Mouse (Mus musculus) forebrain, embryonic 10.5 days (tissue): Measurements from ENCODE around the gene Dkk3. TPM values are rescaled to one million over a fixed set of nuclear protein-coding genes. Genes with fewer than 3 reads are reported as not detected.
"Not testable (repeated sequence)": the region's sequence is repeated elsewhere in the genome, so short reads cannot be mapped to it uniquely, and the experiment has no call there.

Experiments used
- DNase-seq: peaks from one replicate; pipeline ENCODE4 v3.0.0-alpha.2; 2017; ENCODE audit warnings: low spot score; ENCODE audit errors: extremely low spot score
- H3K27ac ChIP-seq: fragments of 300-500 bp; sonication (generic); 2 replicates; pipeline ENCODE4 v1.5.1; 2016; ENCODE audit warnings: mild to moderate bottlenecking
- H3K27me3 ChIP-seq: fragments of 300-500 bp; sonication (generic); 2 replicates; pipeline ENCODE4 v1.6.1; 2016; ENCODE audit warnings: mild to moderate bottlenecking; ENCODE audit not compliant: poor library complexity, severe bottlenecking
- H3K36me3 ChIP-seq: fragments of 300-500 bp; sonication (generic); replicated peaks from 2 replicates; pipeline ENCODE4 v1.6.1; 2016; ENCODE audit warnings: mild to moderate bottlenecking, moderate library complexity
- H3K4me1 ChIP-seq: fragments of 300-500 bp; sonication (generic); 2 replicates; pipeline ENCODE4 v1.6.1; 2016
- H3K4me3 ChIP-seq: fragments of 300-500 bp; sonication (generic); 2 replicates; pipeline ENCODE4 v1.5.1; 2016; ENCODE audit warnings: mild to moderate bottlenecking, moderate library complexity
- H3K9me3 ChIP-seq: fragments of 300-500 bp; sonication (generic); 2 replicates; pipeline ENCODE4 v1.6.1; 2016; ENCODE audit warnings: mild to moderate bottlenecking, moderate library complexity
- WGBS: fragments of 180-500 bp; shearing (Covaris S2); methylation state at CpG from one replicate; pipeline ENCODE4 v1.1.7; 2016; 5-methylcytosine and 5-hydroxymethylcytosine counted together
- polyA plus RNA-seq: library from polyadenylated mRNA; unstranded; fragments of >200 nt; fragmentation: Nextera tagmentation; extraction: Ambion mirVana; gene quantifications from 2 replicates; pipeline ENCODE4 v1.2.1, GENCODE M21; 2016

Gene Dkk3
- polyA plus RNA-seq, 1 experiment from 2014 or later = 15.0 TPM

DNA sequence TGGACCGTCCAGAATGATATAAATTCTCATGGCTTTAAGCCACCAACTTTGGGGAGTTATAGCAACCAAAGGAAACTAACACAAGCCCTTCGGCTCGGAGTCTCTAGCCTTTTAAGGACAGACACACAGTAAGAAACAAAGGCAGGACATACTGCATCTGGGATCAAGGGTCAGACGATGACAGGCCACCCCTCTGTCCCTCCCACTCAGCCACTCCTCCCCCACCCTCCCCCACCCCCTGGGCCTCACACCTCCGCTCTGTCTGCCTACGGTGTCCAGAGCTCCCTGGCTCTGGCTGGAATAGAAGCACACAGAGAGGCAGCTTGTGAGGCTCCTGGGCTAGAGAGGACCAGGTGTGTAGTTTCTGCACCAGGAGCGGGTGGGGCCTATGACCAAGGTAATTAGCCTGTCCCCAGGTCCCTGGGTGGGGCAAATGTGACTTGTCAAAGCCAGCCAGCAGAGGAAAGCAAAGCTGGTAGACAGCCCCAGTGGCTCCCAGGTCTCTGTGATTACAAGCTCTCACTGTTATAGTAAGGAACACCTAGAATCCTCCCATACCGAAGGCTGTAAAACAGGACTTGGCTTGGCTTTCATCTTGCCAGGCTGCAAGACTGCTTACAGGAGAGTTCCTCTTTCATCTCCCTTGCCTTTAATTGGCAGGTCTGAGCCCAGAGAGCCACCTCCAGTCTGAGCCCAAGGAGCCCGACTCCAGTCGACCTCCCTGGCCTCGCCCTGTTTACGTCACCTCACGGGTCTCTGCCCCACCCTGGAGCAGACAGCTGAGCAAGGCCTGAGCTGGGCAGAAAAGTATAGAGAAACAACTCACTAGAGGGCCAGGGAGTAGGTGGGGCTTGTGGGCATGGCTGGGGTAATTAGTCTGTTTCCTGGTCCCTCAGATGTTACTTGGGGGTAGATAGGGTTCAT, 28.9 kb upstream of the Dkk3 start:
- DNase-seq = no peak
- WGBS = 79% methylated on average over 13 of the region's 13 CpGs
- peaks cover 6% of the 10 kb centered on the region; the same call in 1 of the 2 replicates for H3K4me1 ChIP-seq
- no peaks in the 10 kb centered on the region for H3K36me3 ChIP-seq
- H3K27ac ChIP-seq = no peak overlapping the region
- H3K27me3 ChIP-seq = no peaks in the 10 kb centered on the region
- H3K4me3 ChIP-seq = no peak overlapping the region
- no peaks in the 10 kb centered on the region for H3K9me3 ChIP-seq

DNA sequence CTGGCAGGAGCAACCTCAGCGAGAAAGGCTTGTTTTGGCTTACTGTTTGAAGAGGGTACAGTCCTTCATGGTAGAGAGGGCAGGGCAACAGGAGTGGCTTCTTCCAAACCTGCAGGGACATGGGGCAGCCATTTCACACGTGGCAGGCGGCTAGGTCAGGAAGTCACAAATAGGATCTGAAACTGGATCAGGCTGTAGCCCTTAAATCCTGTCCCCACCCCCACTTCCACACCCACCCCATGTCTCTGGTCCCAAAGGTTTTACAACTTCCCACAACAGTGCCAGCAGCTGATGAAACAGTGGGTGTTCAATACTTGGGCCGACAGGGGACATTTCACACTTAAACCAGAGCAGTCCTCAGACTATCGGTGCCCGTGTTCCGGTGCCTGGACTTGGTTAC, 28.0 kb upstream of the Dkk3 start:
- H3K4me1 ChIP-seq = peaks cover 6% of the 10 kb centered on the region; the same call in 1 of the 2 replicates
- DNase-seq = no peak
- 93% methylated on average over 7 of the region's 7 CpGs for WGBS
- H3K36me3 ChIP-seq = no peaks in the 10 kb centered on the region
- no peak overlapping the region for H3K27ac ChIP-seq
- H3K27me3 ChIP-seq = no peaks in the 10 kb centered on the region
- no peak overlapping the region for H3K4me3 ChIP-seq
- no peaks in the 10 kb centered on the region for H3K9me3 ChIP-seq

DNA sequence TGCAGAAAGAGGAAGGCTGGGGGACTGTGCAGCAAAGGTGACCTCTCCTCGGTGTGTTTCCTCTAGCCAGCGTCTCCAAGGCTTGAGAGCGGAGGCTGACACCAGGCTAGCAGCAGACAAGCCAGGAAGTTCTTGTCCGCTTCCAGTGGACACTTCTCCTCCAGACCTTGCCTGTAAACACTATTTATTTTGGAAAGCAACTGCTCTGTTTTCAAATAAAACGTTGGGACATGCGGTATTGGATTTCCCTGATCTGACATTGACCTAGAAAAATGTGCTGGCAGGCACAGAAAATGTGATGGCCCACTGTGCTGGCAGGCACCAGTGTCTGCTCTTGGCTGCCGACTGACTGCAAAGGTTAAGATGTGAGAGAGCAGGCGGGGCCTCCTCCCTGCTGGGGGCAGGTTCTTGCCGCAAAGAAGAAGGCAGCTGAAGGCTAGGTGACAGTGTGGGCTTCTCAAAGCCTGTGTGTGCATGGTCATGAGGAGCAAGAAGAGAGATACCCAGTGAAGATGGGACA, 26.4 kb upstream of the Dkk3 start:
- Histone ChIP-seq H3K36me3 (no peaks in the 10 kb centered on the region), H3K4me3 (no peak overlapping the region), H3K27me3 (no peaks in the 10 kb centered on the region), H3K9me3 (no peaks in the 10 kb centered on the region), H3K27ac (no peak overlapping the region), H3K4me1 (peaks cover 10% of the 10 kb centered on the region)
- WGBS = 76% methylated on average over 9 of the region's 9 CpGs
- no peak for DNase-seq

DNA sequence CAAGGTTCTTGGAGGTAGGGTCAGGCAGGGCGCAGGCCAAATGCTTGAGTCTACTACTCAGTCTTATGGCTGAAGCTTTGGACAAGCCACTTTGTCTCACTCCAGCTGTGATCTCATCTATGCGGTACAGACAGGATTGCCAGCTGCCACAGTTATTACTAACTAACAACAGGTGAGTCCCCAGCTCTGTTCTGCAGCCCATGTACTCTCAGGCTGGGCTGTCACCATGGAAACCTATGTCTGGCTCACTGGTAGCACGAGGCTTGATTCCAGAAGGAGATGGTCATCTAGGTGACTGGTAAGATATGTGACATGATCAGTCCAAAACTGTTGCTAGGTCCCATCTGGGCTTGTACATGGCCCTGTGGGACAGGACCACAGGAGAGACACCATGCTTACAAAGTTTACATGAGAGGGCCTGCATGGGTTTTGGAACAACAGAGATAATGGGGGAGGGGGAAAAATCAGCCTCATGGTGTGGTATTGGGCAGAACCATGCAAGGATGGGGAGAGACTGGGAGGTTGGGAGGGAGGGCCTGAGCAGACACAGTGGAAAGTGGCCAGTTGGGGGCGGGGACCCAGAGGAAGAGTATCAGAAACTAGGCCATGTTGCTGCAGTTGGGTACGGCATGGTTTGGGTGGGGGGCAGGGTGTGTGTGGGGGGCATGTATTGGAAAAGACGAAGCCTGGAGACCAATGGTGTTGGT, 25.8 kb upstream of the Dkk3 start:
- peaks cover 11% of the 10 kb centered on the region for H3K4me1 ChIP-seq
- H3K27ac ChIP-seq = no peak overlapping the region
- no peaks in the 10 kb centered on the region for H3K9me3 ChIP-seq
- no peak for DNase-seq
- no peak overlapping the region for H3K4me3 ChIP-seq
- no peaks in the 10 kb centered on the region for H3K36me3 ChIP-seq
- H3K27me3 ChIP-seq = no peaks in the 10 kb centered on the region
- 81% methylated on average over 6 of the region's 6 CpGs for WGBS

DNA sequence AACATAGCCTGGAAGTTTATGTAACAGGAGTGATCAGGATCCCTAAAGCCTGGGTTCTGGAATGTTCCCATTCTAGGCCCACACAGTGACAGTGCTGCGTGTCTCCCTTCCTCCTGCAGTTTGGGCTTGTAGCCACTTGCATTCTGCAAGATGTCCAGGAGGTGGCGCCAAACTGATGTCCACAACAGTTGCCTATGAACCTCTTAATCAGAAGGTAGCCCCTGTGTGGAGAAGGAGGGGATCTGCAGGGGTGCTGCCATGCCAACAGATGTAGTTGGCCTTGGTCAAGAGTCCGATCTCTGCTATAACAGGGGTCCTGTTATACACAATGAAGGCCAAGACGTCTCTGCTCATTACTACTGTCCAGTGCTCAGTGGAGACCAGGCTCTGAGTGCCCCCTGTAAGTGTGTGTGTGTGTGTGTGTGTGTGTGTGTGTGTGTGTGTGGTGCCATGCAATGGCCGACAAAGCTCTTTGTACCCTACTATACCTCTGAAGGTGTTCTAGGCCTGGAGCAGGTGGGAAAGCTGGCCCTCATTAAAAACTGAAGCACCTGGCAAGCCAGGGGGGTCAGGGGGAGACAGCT, 24.5 kb upstream of the Dkk3 start:
- Histone ChIP-seq H3K9me3 (no peaks in the 10 kb centered on the region), H3K27ac (no peak overlapping the region), H3K27me3 (no peaks in the 10 kb centered on the region), H3K36me3 (no peaks in the 10 kb centered on the region), H3K4me3 (no peak overlapping the region), H3K4me1 (peaks cover 11% of the 10 kb centered on the region)
- peak; percentile 84 for DNase-seq
- 46% methylated on average over 5 of the region's 5 CpGs for WGBS

DNA sequence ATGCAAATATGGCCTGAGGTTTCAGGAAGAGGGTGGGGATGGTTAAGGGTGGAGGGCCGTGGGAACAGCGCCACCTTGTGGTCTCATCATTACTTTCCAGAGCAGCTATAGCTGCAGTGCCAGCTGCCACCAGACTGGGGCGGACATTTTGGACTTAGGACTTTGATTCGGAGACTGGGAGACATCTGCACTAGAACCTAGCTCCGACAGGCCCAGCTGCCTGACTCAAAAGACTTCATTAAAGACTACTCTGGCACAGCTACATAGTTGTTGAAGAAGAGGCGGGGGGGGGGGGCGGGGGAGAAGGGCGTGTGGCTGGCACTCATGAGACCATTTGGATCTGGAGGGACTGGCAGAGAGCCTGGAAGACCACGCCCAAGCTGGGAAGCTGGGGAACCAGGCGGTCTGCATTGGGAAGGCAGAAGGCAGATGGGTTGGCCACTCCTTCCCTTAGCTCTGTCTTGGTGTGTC, 21.4 kb upstream of the Dkk3 start:
- Histone ChIP-seq H3K27ac (peak overlapping the region; percentile 63), H3K4me1 (peaks cover 5% of the 10 kb centered on the region), H3K36me3 (no peaks in the 10 kb centered on the region), H3K9me3 (no peaks in the 10 kb centered on the region), H3K4me3 (peak overlapping the region; percentile 28), H3K27me3 (no peaks in the 10 kb centered on the region)
- WGBS = 19% methylated on average over 10 of the region's 10 CpGs
- peak; percentile 84 for DNase-seq

DNA sequence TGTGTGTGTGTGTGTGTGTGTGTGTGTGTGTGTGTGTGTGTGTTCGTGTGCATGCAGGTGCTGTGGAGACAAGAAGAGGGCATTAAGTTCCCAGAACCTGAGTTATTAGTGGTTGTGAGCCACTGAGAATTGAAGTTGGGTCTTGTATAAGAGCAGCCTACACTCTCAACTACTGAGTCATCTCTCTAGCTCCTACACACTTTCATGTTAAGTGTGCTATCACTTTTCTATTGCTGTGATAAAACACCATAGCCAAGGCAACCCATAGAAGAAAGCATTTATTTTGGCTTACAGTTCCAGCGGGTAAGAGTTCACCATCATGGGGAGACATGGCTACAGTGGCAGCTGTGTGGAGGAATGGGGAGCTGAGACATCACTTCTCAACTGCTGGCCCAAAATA, 17.8 kb upstream of the Dkk3 start:
- Histone ChIP-seq H3K36me3 (no peaks in the 10 kb centered on the region), H3K4me1 (peaks cover 13% of the 10 kb centered on the region), H3K27ac (no peak overlapping the region), H3K27me3 (no peaks in the 10 kb centered on the region), H3K9me3 (no peaks in the 10 kb centered on the region), H3K4me3 (no peak overlapping the region)
- 77% methylated on average over 2 of the region's 2 CpGs for WGBS
- DNase-seq = no peak

DNA sequence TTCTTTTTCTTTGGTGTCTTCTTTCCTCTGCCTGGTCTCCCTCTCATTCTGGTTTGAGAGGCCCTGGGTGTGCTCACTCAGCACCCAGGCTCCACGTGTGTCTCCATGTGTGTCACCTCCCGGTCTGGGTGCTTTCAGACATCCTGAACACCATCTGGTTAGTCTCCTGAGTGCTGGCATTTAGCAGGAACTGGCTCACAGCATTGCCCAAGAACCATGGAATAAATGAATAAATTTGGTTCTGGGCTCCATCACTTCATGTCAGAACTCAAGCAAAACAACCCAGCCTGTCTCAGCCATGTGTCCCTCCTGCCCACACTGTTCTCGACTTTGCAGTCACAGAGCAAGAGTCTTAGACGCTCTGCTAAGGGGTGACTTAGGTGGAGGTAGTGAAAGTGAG, 13.8 kb upstream of the Dkk3 start:
- no peaks in the 10 kb centered on the region for H3K36me3 ChIP-seq
- H3K4me3 ChIP-seq = no peak overlapping the region
- H3K27me3 ChIP-seq = no peaks in the 10 kb centered on the region
- H3K9me3 ChIP-seq = no peaks in the 10 kb centered on the region
- H3K4me1 ChIP-seq = peaks cover 27% of the 10 kb centered on the region
- 82% methylated on average over 4 of the region's 4 CpGs for WGBS
- no peak overlapping the region for H3K27ac ChIP-seq
- no peak for DNase-seq

DNA sequence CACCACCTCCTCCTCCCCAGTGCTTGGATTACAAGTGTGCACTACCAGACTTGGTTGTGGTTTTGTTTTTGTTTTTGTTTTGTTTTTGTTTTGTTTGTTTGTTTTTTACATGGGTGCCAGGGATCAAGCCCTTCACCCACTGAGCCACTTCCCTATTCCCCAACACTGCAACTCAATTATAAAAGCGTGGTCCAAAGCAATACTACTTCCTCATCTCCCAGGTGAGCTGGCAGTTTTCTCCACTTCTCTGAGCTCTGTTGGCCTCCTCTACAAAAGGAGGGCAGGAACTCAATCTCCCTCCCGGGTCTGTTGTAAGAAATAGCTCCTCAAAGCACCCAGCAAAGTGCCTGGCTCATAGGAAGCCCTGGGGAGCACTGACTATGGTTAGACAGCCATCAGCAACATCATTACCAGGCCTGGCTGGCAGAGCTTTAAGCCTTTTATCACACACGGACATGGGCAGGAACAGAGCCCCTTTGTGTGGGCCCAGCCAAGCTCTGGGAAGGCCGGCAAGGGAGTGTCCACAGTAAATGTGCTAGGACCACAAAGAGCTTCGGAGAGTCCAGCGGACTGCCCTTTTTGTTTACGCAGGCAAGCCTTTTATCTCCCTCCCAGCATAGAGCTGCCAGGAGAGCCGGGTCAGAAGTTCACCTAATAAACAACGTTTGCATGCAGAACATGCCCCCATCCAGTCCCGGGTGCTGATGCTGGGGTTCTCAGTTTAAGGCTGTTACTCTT, 11.3 kb upstream of the Dkk3 start:
- peak; percentile 62 for DNase-seq
- Histone ChIP-seq H3K27me3 (no peaks in the 10 kb centered on the region), H3K9me3 (no peaks in the 10 kb centered on the region), H3K4me3 (no peak overlapping the region), H3K4me1 (peaks cover 27% of the 10 kb centered on the region), H3K36me3 (no peaks in the 10 kb centered on the region), H3K27ac (peak overlapping the region; percentile 75)
- WGBS = 19% methylated on average over 10 of the region's 10 CpGs

DNA sequence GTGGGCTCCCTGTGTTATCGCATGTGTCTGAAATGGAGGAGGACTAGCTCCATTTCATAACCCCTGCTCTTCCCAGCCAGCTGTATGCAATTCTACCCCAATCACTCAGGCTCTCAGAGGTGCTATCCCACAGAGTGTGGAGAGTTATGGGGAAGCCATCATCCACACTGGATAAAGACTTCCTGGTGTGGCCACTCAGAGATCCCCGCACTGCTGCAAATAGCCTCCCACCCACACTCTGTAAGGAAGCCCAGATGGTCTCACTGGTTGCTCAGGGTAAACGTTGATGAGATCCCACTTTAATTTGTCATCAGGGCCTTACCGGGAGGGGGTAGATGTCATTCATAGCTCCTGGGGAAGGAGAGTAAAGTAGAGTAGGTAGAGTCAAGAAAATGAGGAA, 6.7 kb upstream of the Dkk3 start:
- Histone ChIP-seq H3K27ac (no peak overlapping the region), H3K4me3 (no peak overlapping the region), H3K4me1 (peaks cover 16% of the 10 kb centered on the region), H3K36me3 (no peaks in the 10 kb centered on the region), H3K27me3 (peaks cover 6% of the 10 kb centered on the region; the same call in 1 of the 2 replicates), H3K9me3 (no peaks in the 10 kb centered on the region)
- no peak for DNase-seq
- 83% methylated on average over 4 of the region's 4 CpGs for WGBS

DNA sequence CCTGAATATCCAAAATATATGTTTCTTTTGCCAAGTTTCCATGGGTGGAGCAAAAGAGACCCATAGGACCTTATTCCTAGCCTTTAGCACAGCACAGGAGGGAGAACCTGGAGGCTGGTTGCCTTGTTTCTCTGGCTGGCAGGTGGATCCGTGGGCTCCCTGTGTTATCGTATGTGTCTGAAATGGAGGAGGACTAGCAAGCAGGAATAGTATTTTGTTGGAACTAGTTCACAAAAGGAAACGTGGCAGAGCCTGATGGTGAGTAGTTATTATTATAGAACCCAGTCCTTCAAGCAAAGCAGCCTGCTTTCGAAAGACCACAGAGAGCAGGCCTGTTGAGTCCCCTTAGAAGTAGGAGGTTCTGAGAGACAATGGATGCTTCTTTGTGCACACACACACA, 6.2 kb upstream of the Dkk3 start:
- H3K9me3 ChIP-seq, H3K36me3 ChIP-seq, H3K4me3 ChIP-seq, DNase-seq, H3K27ac ChIP-seq: not testable (repeated sequence)
- H3K27me3 ChIP-seq = peaks cover 11% of the 10 kb centered on the region; the same call in 1 of the 2 replicates
- 91% methylated on average over 4 of the region's 4 CpGs for WGBS
- peaks cover 11% of the 10 kb centered on the region for H3K4me1 ChIP-seq

DNA sequence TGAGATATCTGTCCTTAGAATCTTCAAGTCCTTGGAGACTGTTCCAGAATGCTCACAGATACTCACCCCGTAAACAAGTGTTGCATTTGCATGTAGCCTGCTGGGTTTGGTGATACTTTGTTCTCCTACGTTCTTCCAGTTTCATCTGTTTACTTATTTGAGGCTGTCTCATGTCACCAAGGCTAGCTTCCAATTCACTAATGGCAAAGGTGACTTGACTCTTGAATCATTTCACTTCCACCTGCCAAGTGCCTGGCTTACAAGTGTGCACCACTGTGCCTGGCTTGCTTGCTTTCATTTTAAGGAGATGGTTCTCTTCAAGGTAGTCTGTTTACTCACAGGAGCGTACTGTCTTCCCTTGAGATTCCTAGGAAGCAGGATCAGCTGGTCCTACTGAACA, 5.6 kb upstream of the Dkk3 start:
- WGBS = 88% methylated on average over 3 of the region's 3 CpGs
- DNase-seq = no peak
- no peak overlapping the region for H3K4me3 ChIP-seq
- peaks cover 17% of the 10 kb centered on the region for H3K27me3 ChIP-seq
- H3K36me3 ChIP-seq = no peaks in the 10 kb centered on the region
- H3K9me3 ChIP-seq = no peaks in the 10 kb centered on the region
- H3K4me1 ChIP-seq = peaks cover 9% of the 10 kb centered on the region
- H3K27ac ChIP-seq = no peak overlapping the region
